Mouse (Mus musculus) frontal cortex, postnatal 10 days (tissue): ENCODE measurements around the gene Retreg2.

ENCODE experiments used
- DNase-seq, 2 experiments: peaks; one replicate each; pipeline ENCODE4 v3.0.0; 2022; ENCODE audit warnings: low spot score in 2 of 2, mixed read lengths in 1 of 2

Retreg2 gene

GRCm38 (mm10) chr1:75142301-75143261 is at the start of gene Retreg2, which contains the start of gene Cnppd1:
Retreg2 (plus strand) TSS chr1:75142778.
Cnppd1 (minus strand) TSS chr1:75142711.
- peak; percentile 91 to 95 for DNase-seq

DNA sequence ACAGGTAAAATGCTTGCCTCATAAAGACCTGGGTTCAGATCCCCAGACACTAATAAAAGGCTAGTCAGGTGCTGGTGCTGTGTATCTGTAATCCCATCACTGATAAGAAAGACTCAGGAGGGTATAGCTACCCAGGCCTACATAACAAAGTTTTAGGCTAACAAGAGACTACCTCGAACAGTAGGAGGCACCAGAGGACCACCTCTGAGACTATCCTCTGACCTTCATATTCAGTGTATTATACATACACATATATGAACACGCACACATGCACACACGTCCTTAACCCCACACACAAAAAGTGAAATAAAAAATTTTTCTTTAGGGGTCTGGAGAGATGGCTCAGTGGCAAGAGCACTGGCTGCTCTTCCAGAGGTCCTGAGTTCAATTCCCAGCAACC is 20.4 kb upstream of the Retreg2 start:
- DNase-seq: no peak

DNA sequence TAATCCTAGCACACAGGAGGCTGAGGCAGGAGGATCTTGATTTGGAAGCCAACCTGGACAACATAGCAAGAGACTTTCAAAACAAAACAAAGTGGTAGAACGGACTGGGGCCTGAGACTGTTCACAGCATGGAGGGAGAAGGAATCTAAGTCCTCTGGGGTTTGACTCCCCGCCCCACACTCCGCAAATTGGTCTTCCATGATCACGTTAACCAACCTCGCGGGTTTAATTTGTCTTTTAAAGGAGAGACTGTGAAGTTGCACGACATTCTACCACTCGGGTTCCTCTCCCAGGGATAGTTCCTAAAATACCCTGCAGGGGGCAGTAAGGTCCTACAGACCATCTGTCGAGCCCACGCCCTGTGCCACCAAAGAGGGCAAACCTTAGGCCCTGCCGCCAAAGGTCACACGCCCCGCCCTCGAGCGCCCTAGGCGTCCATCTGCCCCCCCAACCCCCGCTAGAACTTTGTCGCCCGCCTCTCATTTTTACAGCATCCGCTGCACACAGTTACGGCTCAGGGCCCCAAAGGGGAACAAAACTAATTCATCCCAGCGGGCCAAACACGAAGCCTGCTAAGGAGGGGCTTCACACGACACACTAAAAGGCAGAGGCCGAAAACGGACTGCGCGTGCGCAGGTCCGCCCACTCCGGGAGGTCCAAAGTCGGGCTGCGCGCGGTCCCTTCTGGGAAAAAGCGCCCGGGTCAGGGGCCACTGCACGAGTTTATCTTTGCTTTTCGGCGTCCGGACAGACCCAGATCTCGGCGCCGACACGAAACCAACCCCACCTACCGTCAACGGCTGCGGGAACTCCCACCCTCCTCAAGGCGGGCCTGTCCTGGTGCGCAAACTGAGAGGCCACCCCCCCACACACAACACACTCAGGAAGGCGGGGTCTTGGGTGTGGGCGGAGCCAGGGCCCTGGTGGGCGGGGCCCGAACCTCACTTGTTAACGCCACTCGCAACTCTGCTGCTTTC is 17.9 kb upstream of the Retreg2 start, which contains the start of gene Nhej1:
Gene Nhej1, minus strand, starts transcription at position 855 of the 976 bp plus-strand sequence.
- DNase-seq: peak; percentile 85 to 88

GRCm38 (mm10) chr1:75125418-75125817 is 17.2 kb upstream of the Retreg2 start:
- no peak for DNase-seq

- no peak for DNase-seq
Observed at GRCm38 (mm10) chr1:75128641-75129040, 13.9 kb upstream of the Retreg2 start.

DNA sequence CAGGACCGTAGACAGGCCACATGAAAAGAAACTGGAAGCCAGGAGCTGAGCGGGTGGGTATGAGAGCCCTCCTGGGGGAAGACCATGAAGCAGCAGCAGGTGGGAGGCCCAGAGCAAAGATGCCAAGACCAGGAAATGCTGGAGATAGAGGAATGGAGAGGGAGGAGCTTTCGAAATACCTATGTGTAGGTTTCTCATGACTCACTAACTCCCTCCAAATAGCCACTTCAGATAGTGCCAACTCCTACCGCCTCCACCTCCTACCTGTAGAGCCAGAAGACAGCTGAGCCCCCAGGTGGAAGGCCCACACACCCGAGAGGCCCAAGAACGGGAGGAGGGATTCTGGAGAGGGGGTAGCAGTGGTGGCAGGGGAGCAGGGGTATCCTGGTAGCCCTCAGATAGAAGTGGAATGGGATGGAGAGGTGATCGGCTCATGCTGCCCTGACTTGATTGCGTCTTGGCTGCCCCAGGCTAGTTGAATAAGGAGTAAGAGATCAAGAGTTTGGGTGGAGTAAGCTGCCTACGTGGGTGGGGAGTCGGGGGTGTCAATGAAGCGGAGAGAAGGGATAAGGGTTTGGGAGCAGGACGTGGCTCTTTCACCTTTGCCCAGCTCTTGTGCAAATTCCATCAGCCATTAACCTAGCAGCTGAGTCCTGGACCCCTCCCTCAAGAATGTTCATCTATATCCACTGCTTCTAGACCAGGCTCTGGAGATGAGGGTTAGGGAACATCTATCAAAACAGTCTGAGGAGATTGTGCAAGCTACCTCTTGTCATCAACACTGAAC is 9.0 kb upstream of the Retreg2 start, which contains the start of gene Slc23a3:
Gene Slc23a3, minus strand, starts transcription at position 470 of the 787 bp plus-strand sequence.
- DNase-seq: no peak

GRCm38 (mm10) chr1:75136293-75136692 is 6.3 kb upstream of the Retreg2 start:
- DNase-seq: no peak

- no peak for DNase-seq
Observed at GRCm38 (mm10) chr1:75136730-75137129, 5.8 kb upstream of the Retreg2 start.

- no peak for DNase-seq
Observed at GRCm38 (mm10) chr1:75138448-75138847, 4.1 kb upstream of the Retreg2 start.

- DNase-seq: no peak
Observed at GRCm38 (mm10) chr1:75140601-75141190, 1.9 kb upstream of the Retreg2 start.

DNA sequence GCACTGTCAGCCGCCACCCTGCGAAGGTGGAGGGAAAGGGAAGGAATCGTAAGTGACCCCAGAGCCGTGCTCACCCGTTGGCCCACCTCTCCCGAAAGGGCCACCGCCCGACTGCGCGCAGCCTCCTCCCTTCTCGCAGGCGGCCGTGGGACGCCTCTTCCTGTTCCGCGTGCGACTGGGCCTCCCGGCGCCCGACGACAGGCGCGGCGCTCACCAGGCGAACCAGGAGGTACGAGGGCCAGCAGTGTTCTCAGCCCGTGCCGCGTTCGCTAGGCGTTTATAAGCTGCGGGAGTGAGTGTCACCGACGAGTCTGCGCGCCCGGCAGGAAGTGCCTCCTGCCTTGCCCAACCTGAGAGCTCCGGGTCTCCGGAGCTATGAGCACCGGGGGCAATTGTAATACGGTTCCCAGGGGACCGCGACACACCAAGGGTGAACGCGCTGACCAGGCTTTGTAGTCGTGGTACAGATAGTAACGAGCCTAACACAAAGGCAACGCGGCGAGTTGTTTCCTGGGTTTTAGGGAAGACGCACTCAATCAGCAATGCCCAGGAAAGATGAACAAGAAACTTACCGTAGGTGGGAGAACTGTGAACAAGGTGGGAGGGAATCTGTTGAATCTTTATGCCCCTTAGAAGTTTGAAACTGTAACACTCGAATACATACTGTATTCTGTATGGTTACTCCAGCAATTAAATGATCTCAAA is 940 bp upstream of the Retreg2 start:
- peak in 1 of 2 experiments; percentile 54 for DNase-seq

DNA sequence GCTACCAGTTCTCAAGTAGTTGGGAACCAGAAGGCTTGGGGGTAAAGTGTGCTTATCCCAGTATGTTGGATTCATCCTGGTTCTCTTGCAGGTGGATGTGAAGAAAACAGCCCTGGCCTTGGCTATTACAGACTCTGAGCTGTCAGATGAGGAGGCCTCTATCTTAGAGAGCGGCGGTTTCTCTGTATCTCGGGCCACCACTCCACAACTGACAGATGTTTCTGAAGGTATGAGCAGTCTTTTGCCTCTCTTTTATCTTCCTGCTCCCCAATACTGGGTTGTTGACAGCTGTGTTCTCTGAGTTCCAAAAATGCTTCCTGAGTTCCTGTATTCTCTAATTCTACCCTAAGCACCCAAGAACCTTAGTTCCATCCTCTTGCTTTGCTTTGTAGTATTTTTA is 3.0 kb downstream of the Retreg2 start:
- DNase-seq: no peak

- no peak for DNase-seq
Observed at GRCm38 (mm10) chr1:75147411-75148135, 5.0 kb downstream of the Retreg2 start.

GRCm38 (mm10) chr1:75148727-75149126 is 6.1 kb downstream of the Retreg2 start:
- DNase-seq: no peak

GRCm38 (mm10) chr1:75155837-75156236 is 13.3 kb downstream of the Retreg2 start:
- no peak for DNase-seq

- DNase-seq: no peak
Observed at GRCm38 (mm10) chr1:75158990-75159389, 16.4 kb downstream of the Retreg2 start.

GRCm38 (mm10) chr1:75159540-75160255 is 17.1 kb downstream of the Retreg2 start:
- DNase-seq: no peak

- DNase-seq: no peak
Observed at GRCm38 (mm10) chr1:75160256-75160617, 17.7 kb downstream of the Retreg2 start.

GRCm38 (mm10) chr1:75168093-75168471 is 25.5 kb downstream of the Retreg2 start:
- no peak for DNase-seq
